9 mouse cellular contexts compared by ENCODE assay signal in genomic region chr2:163690409-163691304, GRCm38 (mm10). TPM values are rescaled to one million over a fixed set of nuclear protein-coding genes. Genes with fewer than 3 reads are reported as not detected.
A peak's percentile ranks its signal among the peaks of the same experiment; 100 is the strongest.
DNase-seq lines count a peak whose midpoint lies in the region; ATAC-seq and TF ChIP-seq lines count a peak whose summit lies in the region.
"Had no signal": no experiment of that assay in that cellular context is flagged by ENCODE, and none has a peak within 500 bp of the region (broad histone marks: within the 10 kb centered on the region; RNA-seq: fewer than 3 reads in every experiment).

No protein-coding gene starts in this region.

- 63% methylated on average over 8 of the region's 8 CpGs for WGBS in heart, embryonic 16.5 days
- 63% methylated on average over 8 of the region's 8 CpGs for WGBS in midbrain, embryonic 10.5 days

- intact Hi-C loops in heart, postnatal 25 days (cut with DNase I): loop anchor here (2.0 kb wide), 1 partner anchor 16 kb away; no protein-coding TSS in a partner anchor

- peak overlapping the region; percentile 89 for H3K27ac ChIP-seq in heart, embryonic 16.5 days (ENCODE audit: low read length)
- H3K27ac ChIP-seq in midbrain, embryonic 10.5 days (replicated peaks): peak overlapping the region; percentile 81

- H3K9me3 ChIP-seq in heart, embryonic 16.5 days (replicated peaks; ENCODE audit: control insufficient read depth, low read length): no peaks in the 10 kb centered on the region
- no peaks in the 10 kb centered on the region for H3K9me3 ChIP-seq in G1E (replicated peaks)
- H3K9me3 ChIP-seq in midbrain, embryonic 10.5 days (replicated peaks): no peaks in the 10 kb centered on the region
- H3K9me3 ChIP-seq: megakaryocyte, embryonic 14.5 days had no signal

- peak overlapping the region; percentile 49; the same call in 1 of the 2 replicates for H3K9ac ChIP-seq in heart, embryonic 16.5 days (ENCODE audit: low read length)

- no peak overlapping the region for H3K4me3 ChIP-seq in heart, embryonic 16.5 days (ENCODE audit: low read length)
- H3K4me3 ChIP-seq in G1E (ENCODE audit: low read depth, low read length): peak overlapping the region; percentile 56; the same call in 1 of the 2 replicates
- H3K4me3 ChIP-seq in midbrain, embryonic 10.5 days: no peak overlapping the region
- H3K4me3 ChIP-seq: megakaryocyte, embryonic 14.5 days had no signal

- no peaks in the 10 kb centered on the region for H3K27me3 ChIP-seq in heart, embryonic 16.5 days (ENCODE audit: control insufficient read depth, insufficient read depth, low read length)
- H3K27me3 ChIP-seq in G1E (ENCODE audit: insufficient read depth, low read length): no peaks in the 10 kb centered on the region
- no peaks in the 10 kb centered on the region for H3K27me3 ChIP-seq in midbrain, embryonic 10.5 days (ENCODE audit: low read depth, poor library complexity, severe bottlenecking)
- H3K27me3 ChIP-seq: megakaryocyte, embryonic 14.5 days had no signal

- no peak for ATAC-seq in heart, embryonic 16.5 days (replicated peaks; ENCODE audit: extremely low read depth, insufficient read depth, low FRiP score)
- ATAC-seq in G1E (ENCODE audit: extremely low read depth, insufficient number of reproducible peaks, low FRiP score, poor library complexity, severe bottlenecking): no peak

- H3K36me3 ChIP-seq in heart, embryonic 16.5 days (ENCODE audit: control insufficient read depth, insufficient read depth): no peaks in the 10 kb centered on the region
- H3K36me3 ChIP-seq in G1E (replicated peaks): peaks cover 25% of the 10 kb centered on the region
- H3K36me3 ChIP-seq in midbrain, embryonic 10.5 days: no peaks in the 10 kb centered on the region

- peaks cover 84% of the 10 kb centered on the region for H3K4me1 ChIP-seq in heart, embryonic 16.5 days (ENCODE audit: control insufficient read depth, insufficient read depth, low read length)
- H3K4me1 ChIP-seq in G1E (ENCODE audit: insufficient read depth, low read depth, low read length): peaks cover 64% of the 10 kb centered on the region
- peaks cover 52% of the 10 kb centered on the region for H3K4me1 ChIP-seq in midbrain, embryonic 10.5 days

- no peak overlapping the region for H3K4me2 ChIP-seq in heart, embryonic 16.5 days (ENCODE audit: low read depth, low read length)

- DNase-seq in heart, postnatal 25 days (ENCODE audit: low spot score): no peak
- no peak for DNase-seq in G1E (ENCODE audit: low spot score)
- DNase-seq in embryo, embryonic 11 days: peak; percentile 28
- no peak for DNase-seq in midbrain, embryonic 10.5 days (ENCODE audit: low spot score)
- DNase-seq in adrenal gland, adult 18-20 months (ENCODE audit: low spot score in 2 of 2): no peak
- no peak for DNase-seq in urinary bladder, adult 18-20 months (ENCODE audit: low spot score in 2 of 2)
- no peak for DNase-seq in adrenal gland, adult 2 months

- TF ChIP-seq CTCF in G1E (IDR thresholded peaks at IDR 0.05; ENCODE audit: low read depth, low read length): no peak

RNA-seq across cellular contexts. Expression of gene Pkig, which starts 32.5 kb away (rescaled TPM):
- 374 and 420 TPM in 2 replicates for polyA plus RNA-seq in heart, embryonic 16.5 days (2015; fragmentation: Nextera tagmentation; extraction: Ambion mirVana)
- 100 to 1,000 TPM; 211 to 235 TPM for total RNA-seq in heart, postnatal 25 days (2021)
- total RNA-seq in G1E (2014; fragmentation: Nextera tagmentation) (17.7 and 47.9 TPM in 2 replicates), G1E (2017) (28.1 and 28.8 TPM in 2 replicates)
- 166 and 211 TPM in 2 replicates for polyA plus RNA-seq in G1E (2012)
- polyA plus RNA-seq in midbrain, embryonic 10.5 days (2016; fragmentation: Nextera tagmentation; extraction: Ambion mirVana): 163 and 190 TPM in 2 replicates
- total RNA-seq in adrenal gland, adult 18-20 months (2021): 10 to 100 TPM; 37.4 to 38.3 TPM
- total RNA-seq in adrenal gland, adult 2 months (2021): 10 to 100 TPM; 37.1 to 49.1 TPM
- polyA plus RNA-seq in adrenal gland, adult 2 months (2012; rRNA removed): 146 and 147 TPM in 2 replicates

RNA-seq across cellular contexts. Expression of gene Serinc3, which starts 45.7 kb away (rescaled TPM):
- polyA plus RNA-seq in heart, embryonic 16.5 days (2015; fragmentation: Nextera tagmentation; extraction: Ambion mirVana): 56.1 and 71.3 TPM in 2 replicates
- total RNA-seq in heart, postnatal 25 days (2021): 100 to 1,000 TPM; 291 to 357 TPM
- total RNA-seq in G1E (2014; fragmentation: Nextera tagmentation) (71.8 and 156 TPM in 2 replicates), G1E (2017) (51.6 and 55.0 TPM in 2 replicates)
- 5.8 and 7.2 TPM in 2 replicates for polyA plus RNA-seq in G1E (2012)
- 24.7 and 28.7 TPM in 2 replicates for polyA plus RNA-seq in midbrain, embryonic 10.5 days (2016; fragmentation: Nextera tagmentation; extraction: Ambion mirVana)
- 100 to 1,000 TPM; 521 to 567 TPM for total RNA-seq in adrenal gland, adult 18-20 months (2021)
- total RNA-seq in adrenal gland, adult 2 months (2021): 100 to 1,000 TPM; 482 to 621 TPM
- 402 and 442 TPM in 2 replicates for polyA plus RNA-seq in adrenal gland, adult 2 months (2012; rRNA removed)

RNA-seq across cellular contexts. Expression of gene Ada, which starts 59.4 kb away (rescaled TPM):
- 5.9 and 10.9 TPM in 2 replicates for polyA plus RNA-seq in heart, embryonic 16.5 days (2015; fragmentation: Nextera tagmentation; extraction: Ambion mirVana)
- total RNA-seq in heart, postnatal 25 days (2021): under 1 TPM; 0.39 to 0.68 TPM
- total RNA-seq in G1E (2014; fragmentation: Nextera tagmentation) (0.87 TPM in 1 of 2 replicates, not detected in the other), G1E (2017) (0.17 and 0.22 TPM in 2 replicates)
- 0.37 and 0.39 TPM in 2 replicates for polyA plus RNA-seq in G1E (2012)
- 9.1 and 10.0 TPM in 2 replicates for polyA plus RNA-seq in midbrain, embryonic 10.5 days (2016; fragmentation: Nextera tagmentation; extraction: Ambion mirVana)
- total RNA-seq in adrenal gland, adult 18-20 months (2021): 1 to 10 TPM; 2.9 to 3.5 TPM
- 1 to 10 TPM; 4.1 to 5.5 TPM for total RNA-seq in adrenal gland, adult 2 months (2021)
- 0.65 and 0.69 TPM in 2 replicates for polyA plus RNA-seq in adrenal gland, adult 2 months (2012; rRNA removed)

Comparison
In these comparisons a context has a peak if more than half of its experiments do, and no peak if none do; other contexts are left out.
1. RNA of gene Pkig, which starts 32.5 kb away (total RNA-seq): 211 to 235 TPM in heart, postnatal 25 days; 37.1 to 49.1 TPM in adrenal gland, adult 2 months, 17.7 to 47.9 TPM in G1E and 37.4 to 38.3 TPM in adrenal gland, adult 18-20 months; every median in the first group is over 4 times any median in the second.